Mouse (Mus musculus) cerebellum, adult 8-10 months (tissue): ENCODE results near the gene Pik3ip1.

Experiments
- DNase-seq: peaks from one replicate; pipeline ENCODE4 v3.0.0; 2022

Gene Pik3ip1

DNA sequence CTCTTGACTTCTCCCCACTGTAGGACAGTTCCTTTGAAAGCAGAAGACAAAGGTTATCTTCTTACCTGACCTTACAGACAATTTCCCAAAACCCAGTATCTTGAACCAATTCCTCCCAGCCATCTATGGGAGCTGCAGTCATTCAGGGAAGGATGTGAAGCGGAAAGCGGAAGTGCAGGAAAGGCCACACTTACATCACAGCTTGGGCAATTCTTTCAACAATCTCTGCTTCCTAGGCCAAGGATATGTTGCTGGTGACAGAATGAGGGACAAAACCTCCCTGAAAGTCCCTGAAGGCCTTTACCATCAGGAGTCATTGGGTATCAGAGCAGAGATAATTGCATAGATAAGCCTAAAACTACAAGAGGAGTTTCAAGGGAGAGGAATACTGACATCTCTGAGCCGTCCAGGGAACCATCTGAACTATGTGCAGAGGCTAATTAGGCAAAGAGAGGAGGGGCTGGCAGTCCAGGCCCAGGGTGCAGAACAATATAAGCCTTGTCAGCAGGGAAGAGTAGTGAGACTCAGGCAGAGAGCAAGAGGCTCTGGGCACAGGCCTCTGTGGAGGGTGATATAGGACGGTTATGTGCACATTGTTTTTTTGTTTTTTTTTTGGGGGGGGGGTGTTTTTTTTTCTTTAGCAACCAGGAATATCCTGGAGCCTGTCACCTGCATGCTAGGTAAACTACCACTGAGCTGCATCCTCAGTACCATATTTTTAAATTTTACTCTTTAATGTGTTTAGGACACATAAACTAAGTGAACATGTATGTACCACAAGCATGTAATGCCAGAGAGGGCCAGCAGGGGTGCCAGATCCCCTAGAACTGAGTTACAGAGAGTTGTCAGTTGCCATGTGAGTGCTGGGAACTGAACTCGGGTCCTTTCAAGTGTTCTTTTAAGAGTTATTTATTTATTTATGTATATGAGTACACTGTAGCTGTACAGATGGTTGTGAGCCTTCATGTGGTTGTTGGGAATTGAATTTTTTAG lies 52.7 kb downstream of the Pik3ip1 start:
- DNase-seq: no peak

DNA sequence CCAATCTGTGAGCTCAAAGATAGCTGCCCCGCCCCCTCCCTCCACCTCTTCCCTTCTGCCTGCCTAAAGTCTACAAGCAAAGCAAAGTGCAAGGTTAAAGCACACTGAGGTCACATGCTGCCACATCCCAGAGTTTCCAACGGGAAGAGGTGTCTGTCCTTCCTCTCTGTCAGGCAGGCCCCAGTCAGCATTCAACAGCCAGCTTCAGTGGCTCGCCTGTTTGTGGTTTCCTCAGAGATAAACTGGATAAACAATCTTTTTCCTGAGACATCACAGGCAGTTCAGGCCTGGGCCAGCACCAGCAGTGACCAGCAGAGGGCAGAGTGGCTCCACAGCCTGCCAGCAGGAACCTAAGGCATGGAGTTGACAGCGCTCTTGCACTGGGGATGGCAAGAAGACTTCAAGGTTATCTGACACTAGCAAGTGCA lies 56.8 kb downstream of the Pik3ip1 start:
- DNase-seq: peak; percentile 90

DNA sequence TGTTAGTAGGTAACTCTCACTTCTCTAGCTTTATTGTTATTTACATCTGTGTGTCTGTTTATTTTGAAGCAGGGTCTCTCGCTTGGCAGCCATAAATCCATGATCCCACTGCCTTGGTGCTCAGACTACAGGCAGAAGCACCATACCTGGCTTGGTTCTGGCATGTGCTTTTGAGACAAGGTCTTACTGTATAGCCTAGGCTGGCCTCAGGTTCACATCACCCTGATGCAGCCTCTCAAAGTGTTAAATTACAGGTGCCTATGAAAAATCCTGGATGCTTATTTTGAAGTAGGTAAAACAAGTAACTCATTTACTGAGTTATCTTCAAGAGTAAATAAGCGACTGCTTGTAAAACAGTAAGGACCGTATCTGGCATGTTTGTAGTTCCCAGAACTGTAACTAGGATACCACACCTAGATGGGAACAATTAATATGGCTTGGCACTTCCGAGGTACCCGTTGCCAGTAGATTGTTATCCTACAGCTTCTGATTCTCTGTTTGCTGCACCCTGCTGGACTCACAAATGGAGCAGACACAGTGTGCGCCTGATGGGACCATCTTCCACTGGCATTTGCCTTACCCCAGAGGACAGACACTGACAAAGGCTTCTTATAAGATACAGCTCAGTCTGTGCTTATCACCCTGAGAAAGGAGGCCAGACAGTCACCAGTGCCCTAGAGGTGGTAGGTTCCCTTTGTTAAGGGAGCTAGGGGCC lies 57.4 kb downstream of the Pik3ip1 start:
- no peak for DNase-seq

DNA sequence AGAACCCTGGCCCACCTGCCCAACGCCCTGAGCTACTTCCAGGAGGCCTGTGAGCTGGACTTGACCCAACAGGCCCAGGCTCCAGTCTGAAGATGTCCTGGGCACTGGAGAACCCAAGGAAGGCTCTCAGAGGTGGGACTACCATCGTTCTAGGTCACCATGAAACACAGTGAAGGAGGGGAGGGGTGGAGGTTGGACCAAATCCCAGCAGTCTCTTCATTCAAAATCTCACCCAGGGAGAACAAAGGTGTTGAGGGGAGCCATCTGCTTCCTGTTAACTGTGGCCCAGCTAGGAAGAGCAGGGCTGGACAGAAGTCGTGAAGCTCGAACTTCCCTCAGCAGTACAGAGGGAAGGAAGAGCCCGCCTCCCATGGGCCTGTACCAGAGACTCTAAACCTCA lies 59.8 kb downstream of the Pik3ip1 start:
- no peak for DNase-seq

DNA sequence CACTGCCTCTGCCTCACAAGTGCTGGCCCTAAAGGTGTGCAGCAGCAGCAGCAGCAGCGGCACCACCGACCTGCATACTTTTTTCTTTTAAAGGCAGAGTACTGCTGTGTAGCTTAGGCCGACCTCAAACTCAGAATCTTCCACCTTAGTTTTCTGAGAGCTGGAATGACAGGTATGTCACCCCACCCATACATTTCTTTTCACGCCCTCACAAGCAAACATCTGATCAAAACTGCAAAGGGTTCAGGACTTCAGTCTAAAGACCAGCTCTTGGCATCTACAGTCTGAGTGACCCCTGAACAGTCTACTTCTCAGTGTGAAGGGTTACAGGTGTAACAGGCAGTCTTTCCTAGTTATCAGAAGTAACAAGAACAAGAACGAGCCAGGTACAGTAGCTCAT lies 60.6 kb downstream of the Pik3ip1 start:
- DNase-seq: no peak

DNA sequence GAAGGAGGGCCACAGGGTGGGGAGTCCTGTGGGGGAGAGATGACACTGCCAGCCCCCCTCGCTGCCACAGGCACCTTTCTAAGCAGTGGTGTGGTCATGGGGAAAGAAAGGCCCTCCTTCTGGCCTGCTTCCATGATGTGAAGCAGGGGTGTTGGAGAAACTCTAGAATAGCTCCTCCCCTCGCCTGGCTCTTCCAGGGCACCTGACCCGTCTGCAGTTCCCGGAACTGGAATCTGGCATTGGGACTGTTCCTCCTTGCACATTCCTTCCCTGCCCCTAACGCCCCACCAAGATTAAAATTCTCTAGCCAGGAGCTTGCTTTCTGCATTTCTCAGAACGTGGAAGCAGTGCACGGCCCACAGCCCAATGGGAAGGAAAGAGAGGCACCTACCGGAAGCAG lies 62.3 kb downstream of the Pik3ip1 start:
- no peak for DNase-seq
